Mouse (Mus musculus): ENCODE results near the gene Gm10801.
"Not testable (repeated sequence)": the region's sequence is repeated elsewhere in the genome, so short reads cannot be mapped to it uniquely, and the experiment has no call there.

The Gm10801 gene

GRCm38 (mm10) chr2:98661937-98662336 is at the start of gene Gm10801:
Gm10801 (plus strand) TSS chr2:98662237.
- DNase-seq, result not testable (repeated sequence)

GRCm38 (mm10) chr2:98667201-98667600 is 5.2 kb downstream of the Gm10801 start, which contains the start of gene Gm10800:
Gm10800 (minus strand) TSS chr2:98667301.
- DNase-seq, result not testable (repeated sequence)

- no peak for DNase-seq
Observed at GRCm38 (mm10) chr2:98697533-98697932, 35.5 kb downstream of the Gm10801 start.
